Mouse (Mus musculus): ENCODE data around the gene Zfp503.

DNA sequence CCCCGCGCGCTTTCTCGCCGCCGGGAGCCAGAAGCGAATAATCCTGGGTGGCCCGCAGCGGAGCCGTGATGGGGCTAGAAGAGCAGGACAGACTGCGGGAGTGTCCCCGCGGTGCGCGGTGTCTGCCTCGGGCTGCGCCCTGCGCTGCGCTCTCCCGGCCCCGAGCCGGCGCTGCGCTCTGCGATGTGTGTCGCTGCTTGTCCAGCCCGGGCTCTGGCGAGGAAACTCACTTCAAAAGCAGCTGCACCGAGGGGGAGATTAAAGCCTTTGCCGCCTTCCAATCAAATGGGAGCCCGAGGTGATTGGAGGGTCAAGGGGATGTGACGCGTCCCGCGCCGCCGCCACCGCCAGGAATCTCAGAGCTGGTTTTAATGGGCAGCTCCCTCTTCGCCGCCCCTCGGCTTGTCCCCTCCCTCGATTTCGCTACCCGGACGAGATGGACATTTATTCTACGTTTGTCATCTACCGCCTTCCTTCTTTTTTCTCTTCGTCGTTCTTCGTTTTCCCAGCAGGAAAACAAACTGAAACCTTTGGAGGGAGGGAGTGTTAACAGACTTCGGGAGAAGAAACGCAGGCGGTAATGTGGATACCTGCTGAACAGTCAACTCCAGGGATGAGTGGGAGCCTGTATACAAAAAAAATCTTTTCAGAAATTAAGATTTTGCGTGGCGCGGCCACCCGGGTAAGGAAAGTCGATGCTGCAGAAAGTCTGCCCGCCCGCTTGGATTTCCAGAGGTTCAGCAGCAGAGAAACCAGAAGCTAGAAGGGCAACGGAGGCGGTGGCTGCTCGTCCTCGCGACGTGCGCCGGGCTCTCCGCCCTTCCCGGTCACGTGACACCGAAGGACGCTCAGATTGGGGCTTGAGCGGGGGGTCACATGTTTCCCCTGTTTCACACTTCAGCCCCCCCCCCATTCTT, 1.5 kb downstream of the Zfp503 start:
- no peak for TF ChIP-seq GATA1 (IDR thresholded peaks at IDR 0.05; ENCODE audit: borderline replicate concordance, low read length)
- TF ChIP-seq FLI1 (IDR thresholded peaks at IDR 0.05; ENCODE audit: low read length) = no peak

Data from megakaryocyte, embryonic 14.5 days (primary cell).